Comparison of ENCODE assay signal across 21 mouse cellular contexts in genomic region chr3:101283869-101284706, GRCm38 (mm10). TPM values are rescaled to one million over a fixed set of nuclear protein-coding genes. Genes with fewer than 3 reads are reported as not detected.
A peak's percentile ranks its signal among the peaks of the same experiment; 100 is the strongest.
DNase-seq lines count a peak whose midpoint lies in the region; ATAC-seq and TF ChIP-seq lines count a peak whose summit lies in the region.
"Had no signal": no experiment of that assay in that cellular context is flagged by ENCODE, and none has a peak within 500 bp of the region (broad histone marks: within the 10 kb centered on the region; RNA-seq: fewer than 3 reads in every experiment).

No protein-coding gene starts in this region.

- peaks cover 66% of the 10 kb centered on the region for H3K4me1 ChIP-seq in thymus, adult 2 months (replicated peaks; ENCODE audit: control insufficient read depth, insufficient read depth, low read length)
- no peaks in the 10 kb centered on the region; the same call in 1 of the 2 replicates for H3K4me1 ChIP-seq in stomach, postnatal 0 days (replicated peaks; ENCODE audit: control insufficient read depth, insufficient read depth)
- H3K4me1 ChIP-seq in hindbrain, embryonic 16.5 days (ENCODE audit: control insufficient read depth, insufficient read depth, low read depth, low read length): peaks cover 4% of the 10 kb centered on the region; the same call in 1 of the 2 replicates
- H3K4me1 ChIP-seq in limb, embryonic 10.5 days: peaks cover 23% of the 10 kb centered on the region

- H3K27ac ChIP-seq in thymus, adult 2 months (ENCODE audit: control insufficient read depth, insufficient read depth, low read length): peak overlapping the region; percentile 53
- H3K27ac ChIP-seq in stomach, postnatal 0 days (replicated peaks): no peak overlapping the region
- no peak overlapping the region for H3K27ac ChIP-seq in hindbrain, embryonic 16.5 days (ENCODE audit: low read depth, low read length)
- H3K27ac ChIP-seq in limb, embryonic 10.5 days: no peak overlapping the region
- H3K27ac ChIP-seq: embryonic facial prominence, embryonic 12.5 days; forebrain, embryonic 15.5 days; heart, adult 2 months; heart, embryonic 15.5 days; hindbrain, embryonic 10.5 days; hindbrain, embryonic 14.5 days had no signal

- peak overlapping the region; percentile 7; the same call in 1 of the 2 replicates for H3K4me3 ChIP-seq in thymus, adult 2 months (ENCODE audit: control insufficient read depth, insufficient read depth, low read length)
- H3K4me3 ChIP-seq in stomach, postnatal 0 days (ENCODE audit: low read depth, low read length): no peak overlapping the region
- H3K4me3 ChIP-seq in hindbrain, embryonic 16.5 days (ENCODE audit: low read length): no peak overlapping the region
- no peak overlapping the region for H3K4me3 ChIP-seq in limb, embryonic 10.5 days
- H3K4me3 ChIP-seq: embryonic facial prominence, embryonic 12.5 days; forebrain, embryonic 15.5 days; heart, adult 2 months; heart, embryonic 15.5 days; hindbrain, embryonic 10.5 days had no signal

- no peak for TF ChIP-seq EP300 in stomach, postnatal 0 days (optimal IDR thresholded peaks at IDR 0.05)

- peaks cover 4% of the 10 kb centered on the region; the same call in 1 of the 2 replicates for H3K36me3 ChIP-seq in thymus, adult 2 months (ENCODE audit: control insufficient read depth, insufficient read depth, low read length)
- no peaks in the 10 kb centered on the region for H3K36me3 ChIP-seq in stomach, postnatal 0 days (ENCODE audit: control insufficient read depth, insufficient read depth, low read length)
- no peaks in the 10 kb centered on the region for H3K36me3 ChIP-seq in hindbrain, embryonic 16.5 days (ENCODE audit: control insufficient read depth, insufficient read depth, low read length)
- H3K36me3 ChIP-seq in limb, embryonic 10.5 days: no peaks in the 10 kb centered on the region
- H3K36me3 ChIP-seq: embryonic facial prominence, embryonic 12.5 days; forebrain, embryonic 15.5 days; heart, embryonic 15.5 days; hindbrain, embryonic 10.5 days had no signal

- no peak for TF ChIP-seq CTCF in thymus, adult 2 months (IDR thresholded peaks at IDR 0.05; ENCODE audit: borderline replicate concordance, control insufficient read depth, extremely low read depth, insufficient read depth, low read length, poor library complexity)
- no peak for TF ChIP-seq CTCF in stomach, postnatal 0 days (IDR thresholded peaks at IDR 0.05; ENCODE audit: low read depth)

- H3K9ac ChIP-seq in stomach, postnatal 0 days (ENCODE audit: low read length): no peak overlapping the region
- no peak overlapping the region for H3K9ac ChIP-seq in hindbrain, embryonic 16.5 days (ENCODE audit: low read depth, low read length)
- H3K9ac ChIP-seq: embryonic facial prominence, embryonic 12.5 days; forebrain, embryonic 15.5 days; heart, embryonic 15.5 days; hindbrain, embryonic 14.5 days had no signal

- WGBS in thymus, adult 2 months: 87% methylated on average over 13 of the region's 13 CpGs
- WGBS in stomach, postnatal 0 days: 87% methylated on average over 13 of the region's 13 CpGs
- 86% methylated on average over 13 of the region's 13 CpGs for WGBS in hindbrain, embryonic 16.5 days
- 93% methylated on average over 13 of the region's 13 CpGs for WGBS in limb, embryonic 10.5 days

- H3K27me3 ChIP-seq in thymus, adult 2 months (ENCODE audit: control insufficient read depth, insufficient read depth, low read length): no peaks in the 10 kb centered on the region
- H3K27me3 ChIP-seq in stomach, postnatal 0 days (ENCODE audit: control insufficient read depth, insufficient read depth, low read length): no peaks in the 10 kb centered on the region
- no peaks in the 10 kb centered on the region for H3K27me3 ChIP-seq in hindbrain, embryonic 16.5 days (replicated peaks; ENCODE audit: control insufficient read depth, insufficient read depth, low read length)
- no peaks in the 10 kb centered on the region for H3K27me3 ChIP-seq in limb, embryonic 10.5 days (ENCODE audit: low read depth, poor library complexity, severe bottlenecking)
- H3K27me3 ChIP-seq: embryonic facial prominence, embryonic 12.5 days; forebrain, embryonic 15.5 days; heart, embryonic 15.5 days had no signal

- ATAC-seq in activated CD4-positive, CD25-positive, alpha-beta regulatory T cell, adult 4 months: peak; percentile 26
- ATAC-seq in stomach, postnatal 0 days (ENCODE audit: low FRiP score, low TSS enrichment): no peak
- ATAC-seq in hindbrain, embryonic 16.5 days: no peak
- ATAC-seq: forebrain, embryonic 15.5 days had no signal

- no peak for TF ChIP-seq POLR2A in thymus, adult 2 months (IDR thresholded peaks at IDR 0.05; ENCODE audit: control insufficient read depth, extremely low read depth, insufficient read depth, low read length, poor library complexity)

- no peak for DNase-seq in thymus, adult 2 months
- DNase-seq in thymus, adult 18-20 months: no peak
- peak; percentile 86 for DNase-seq in CD4-positive, CD25-positive, alpha-beta regulatory T cell, adult 2 months (ENCODE audit: low read depth, low spot score)
- peak; percentile 8 for DNase-seq in stomach, postnatal 0 days (ENCODE audit: low spot score)
- no peak for DNase-seq in limb, embryonic 10.5 days (ENCODE audit: low spot score)
- DNase-seq: adrenal gland, adult 8-10 months; adrenal gland, postnatal 36 days; cerebellum, adult 9-10 months; cerebellum, postnatal 25 days; gastrocnemius, postnatal 10 days; heart, postnatal 14 days had no signal

- no peak overlapping the region for H3K4me2 ChIP-seq in stomach, postnatal 0 days (replicated peaks; ENCODE audit: low read depth)
- H3K4me2 ChIP-seq in hindbrain, embryonic 16.5 days (ENCODE audit: low read length): no peak overlapping the region
- H3K4me2 ChIP-seq: embryonic facial prominence, embryonic 12.5 days; forebrain, embryonic 15.5 days; heart, embryonic 11.5 days; heart, embryonic 15.5 days; hindbrain, embryonic 14.5 days had no signal

- H3K9me3 ChIP-seq in stomach, postnatal 0 days (ENCODE audit: control insufficient read depth, low read length): no peaks in the 10 kb centered on the region
- H3K9me3 ChIP-seq in hindbrain, embryonic 16.5 days (ENCODE audit: control insufficient read depth, low read length): no peaks in the 10 kb centered on the region
- H3K9me3 ChIP-seq in limb, embryonic 10.5 days (replicated peaks): no peaks in the 10 kb centered on the region
- H3K9me3 ChIP-seq: embryonic facial prominence, embryonic 12.5 days; forebrain, embryonic 15.5 days; heart, embryonic 15.5 days; hindbrain, embryonic 10.5 days had no signal

RNA-seq across cellular contexts. Expression of gene Cd2, which starts 3.7 kb away (rescaled TPM):
- polyA plus RNA-seq in thymus, adult 2 months (2012; rRNA removed): 97.5 and 117 TPM in 2 replicates
- 1,000 to 10,000 TPM; 1,534 to 1,587 TPM for polyA plus RNA-seq in activated CD4-positive, CD25-positive, alpha-beta regulatory T cell, adult 4 months (2017; shearing (Covaris generic))
- polyA plus RNA-seq in stomach, postnatal 0 days (2015; fragmentation: Nextera tagmentation; extraction: Ambion mirVana): 0.17 TPM in 1 of 2 replicates, not detected in the other
- polyA plus RNA-seq in hindbrain, embryonic 16.5 days (2015; fragmentation: Nextera tagmentation; extraction: Ambion mirVana): 0.14 TPM in 1 of 2 replicates, not detected in the other
- not detected in 2 replicates for polyA plus RNA-seq in limb, embryonic 10.5 days (2016; fragmentation: Nextera tagmentation; extraction: Ambion mirVana)
- polyA plus RNA-seq: embryonic facial prominence, embryonic 12.5 days; forebrain, embryonic 11.5 days; hindbrain, embryonic 14.5 days had no signal

Comparison
In these comparisons a context has a peak if more than half of its experiments do, and no peak if none do; other contexts are left out.
1. DNase-seq: peak in CD4-positive, CD25-positive, alpha-beta regulatory T cell, adult 2 months (single experiment) and stomach, postnatal 0 days (single experiment); none in thymus, adult 2 months (single experiment), thymus, adult 18-20 months (0 of 2) and limb, embryonic 10.5 days (single experiment).
2. RNA of gene Cd2, which starts 3.7 kb away (polyA plus RNA-seq): 1,534 to 1,587 TPM in activated CD4-positive, CD25-positive, alpha-beta regulatory T cell, adult 4 months and 97.5 to 117 TPM in thymus, adult 2 months; 0.14 TPM in hindbrain, embryonic 16.5 days, 0.17 TPM in stomach, postnatal 0 days and not detected in limb, embryonic 10.5 days; every median in the first group is over 10 times any median in the second.